Mouse (Mus musculus) G1E (cell line): ENCODE data around the gene 2610528A11Rik. TPM values are rescaled to one million over a fixed set of nuclear protein-coding genes. Genes with fewer than 3 reads are reported as not detected.

Source experiments
- ATAC-seq: 2 replicates; pipeline ENCODE4 v1.8.0; 2016; ENCODE audit warnings: mild to moderate bottlenecking; ENCODE audit not compliant: insufficient number of reproducible peaks, poor library complexity, low FRiP score, severe bottlenecking; ENCODE audit errors: extremely low read depth
- DNase-seq: peaks from one replicate; pipeline ENCODE4 v3.0.0; 2012; ENCODE audit warnings: low spot score
- H3K27me3 ChIP-seq: 2 replicates; pipeline ENCODE4 v1.6.1; 2012; ENCODE audit warnings: mild to moderate bottlenecking, low read length, inconsistent platforms; ENCODE audit not compliant: insufficient read depth
- H3K36me3 ChIP-seq: replicated peaks from 2 replicates; pipeline ENCODE3; 2012; ENCODE audit warnings: mild to moderate bottlenecking, inconsistent platforms
- H3K4me1 ChIP-seq: 2 replicates; pipeline ENCODE4 v1.6.1; 2012; ENCODE audit warnings: low read depth, low read length, inconsistent platforms, mixed read lengths; ENCODE audit not compliant: insufficient read depth
- H3K4me3 ChIP-seq: 2 replicates; pipeline ENCODE4 v1.5.1; 2012; ENCODE audit warnings: low read depth, mild to moderate bottlenecking, inconsistent platforms, low read length, moderate library complexity, mixed read lengths
- H3K9me3 ChIP-seq: replicated peaks from 2 replicates; pipeline ENCODE4 v1.6.1; 2012; ENCODE audit warnings: inconsistent platforms
- CTCF ChIP-seq: IDR thresholded peaks from 2 replicates; pipeline ENCODE4 v1.5.1; 2012; ENCODE audit warnings: low read depth, low read length, inconsistent platforms, mixed read lengths
- GATA1 ChIP-seq: IDR thresholded peaks from 2 replicates; pipeline ENCODE4 v1.6.1; 2012; ENCODE audit warnings: borderline replicate concordance, low read length, inconsistent platforms, mixed read lengths
- GATA2 ChIP-seq: IDR thresholded peaks from 2 replicates; pipeline ENCODE4 v1.6.1; 2012; ENCODE audit warnings: low read depth, low read length, inconsistent platforms, borderline replicate concordance
- POLR2AphosphoS5 ChIP-seq: IDR thresholded peaks from 2 replicates; pipeline ENCODE4 v1.6.1; 2012; ENCODE audit warnings: low read depth, low read length, inconsistent platforms; ENCODE audit not compliant: insufficient replicate concordance
- TAL1 ChIP-seq: conservative IDR thresholded peaks from 2 replicates; pipeline ENCODE4 v1.6.1; 2012; ENCODE audit warnings: low read depth, low read length, inconsistent platforms, mixed read lengths
- polyA plus RNA-seq: library from polyadenylated mRNA; stranded (reverse); fragments of >175 nt; gene quantifications from 2 replicates; pipeline ENCODE4 v1.2.3, GENCODE M21; 2012
- total RNA-seq, 2 experiments: library from RNA; stranded (forward) in 1 of 2; stranded (reverse) in 1 of 2; fragments of 200-1000 nt in 1 of 2; fragments of >200 nt in 1 of 2; fragmentation: Nextera tagmentation in 1 of 2; gene quantifications; 2 replicates each; pipeline ENCODE4 v1.2.3; 2014 to 2017

Gene 2610528A11Rik
- total and polyA plus RNA-seq, 3 experiments = not detected

DNA sequence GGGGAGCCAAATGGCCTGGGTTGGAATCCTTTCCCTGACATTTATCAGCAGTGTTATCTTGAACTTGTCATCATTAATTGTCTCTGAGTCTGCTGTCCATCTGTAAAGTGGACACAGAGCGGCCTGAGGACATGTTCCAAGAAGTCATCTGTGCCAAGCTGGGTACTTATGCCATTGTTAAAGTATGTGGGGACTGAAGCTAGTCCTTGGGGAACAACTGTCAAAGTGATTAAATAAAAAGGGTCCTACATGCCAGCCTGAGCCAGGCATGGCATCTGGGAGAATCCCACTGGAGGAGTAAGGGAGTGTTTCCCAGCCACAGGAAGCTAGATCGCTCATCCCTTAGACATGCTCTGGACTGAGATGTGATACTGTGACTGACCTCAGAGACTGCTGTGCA, 3.4 kb downstream of the 2610528A11Rik start:
- no peaks in the 10 kb centered on the region for H3K4me1 ChIP-seq
- no peak for TF ChIP-seq GATA2
- TF ChIP-seq CTCF = no peak
- TF ChIP-seq TAL1 = no peak
- no peak for TF ChIP-seq GATA1
- no peak for TF ChIP-seq POLR2AphosphoS5
- ATAC-seq = no peak

DNA sequence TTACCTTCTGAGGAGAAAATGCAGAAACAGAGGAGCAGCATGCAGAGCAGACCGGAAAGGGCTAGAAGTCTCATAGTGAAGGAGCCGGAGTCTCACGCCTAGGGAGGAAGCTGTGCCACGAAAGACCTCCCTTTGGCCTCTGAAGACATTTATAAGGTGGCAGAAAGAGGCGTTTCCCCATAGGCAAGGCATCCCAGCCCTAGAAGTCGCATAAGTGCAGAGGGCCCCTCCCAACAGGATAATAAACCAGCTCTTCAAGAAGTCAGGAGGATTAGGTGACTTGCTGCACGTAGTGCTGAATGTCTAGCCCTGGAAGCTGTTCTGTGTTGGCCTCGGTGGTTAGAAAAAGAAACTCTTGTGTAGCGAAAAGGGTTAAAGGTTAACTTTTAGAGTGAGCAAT, 3.8 kb downstream of the 2610528A11Rik start:
- Histone ChIP-seq H3K36me3 (no peaks in the 10 kb centered on the region), H3K4me3 (no peak overlapping the region), H3K9me3 (no peaks in the 10 kb centered on the region), H3K4me1 (no peaks in the 10 kb centered on the region), H3K27me3 (peaks cover 13% of the 10 kb centered on the region; the same call in 1 of the 2 replicates)
- TF ChIP-seq POLR2AphosphoS5 = no peak
- TF ChIP-seq GATA2 = no peak
- TF ChIP-seq TAL1 = no peak
- no peak for TF ChIP-seq GATA1
- TF ChIP-seq CTCF = no peak
- ATAC-seq (no peak), DNase-seq (no peak)

More for the DNA sequence above, 3.4 kb downstream of the 2610528A11Rik start:
- peaks cover 13% of the 10 kb centered on the region; the same call in 1 of the 2 replicates for H3K27me3 ChIP-seq
- H3K9me3 ChIP-seq = no peaks in the 10 kb centered on the region
- no peak for DNase-seq
- no peak overlapping the region for H3K4me3 ChIP-seq
- no peaks in the 10 kb centered on the region for H3K36me3 ChIP-seq

DNA sequence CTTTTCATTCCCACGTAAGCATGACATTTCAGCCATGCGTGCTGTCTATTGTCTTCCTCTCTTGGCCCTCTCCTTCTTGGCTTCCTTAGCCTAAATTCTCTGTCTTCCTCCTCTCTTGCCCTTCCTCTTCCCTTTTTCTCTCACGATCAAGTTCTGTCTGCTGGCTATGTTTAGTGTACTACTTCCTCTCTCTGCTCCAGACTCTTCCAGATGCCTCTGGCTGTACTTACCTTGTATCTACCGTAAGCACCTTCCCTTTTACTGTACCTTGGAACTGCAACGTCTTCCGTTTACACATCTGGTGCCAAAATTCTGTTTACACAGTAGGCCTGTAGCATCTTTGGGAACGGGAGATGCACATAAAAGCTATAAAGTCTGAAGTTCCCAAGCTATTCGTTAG, 4.4 kb downstream of the 2610528A11Rik start:
- TF ChIP-seq TAL1 (no peak), GATA2 (no peak), POLR2AphosphoS5 (no peak), GATA1 (no peak), CTCF (no peak)

DNA sequence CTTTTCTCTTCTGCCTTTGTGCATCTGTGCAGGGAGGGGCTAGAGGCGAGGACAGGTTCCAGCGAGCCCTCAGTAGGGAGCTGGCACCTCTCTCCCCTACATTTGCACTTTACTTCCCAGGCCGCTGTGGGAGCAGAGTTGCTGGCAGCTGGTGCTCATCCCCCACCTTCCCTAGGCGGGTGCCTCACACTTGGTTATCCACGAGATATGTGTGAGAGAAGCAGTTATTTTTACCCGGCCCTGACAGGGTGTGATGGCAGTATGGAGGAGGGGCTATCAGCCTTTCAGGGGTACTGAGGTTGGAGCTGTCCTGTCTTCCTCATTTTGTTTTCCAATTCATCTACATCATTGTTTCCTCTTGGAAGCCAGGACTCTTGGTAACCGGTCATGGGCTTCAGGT, 8.0 kb downstream of the 2610528A11Rik start:
- no peak for ATAC-seq

More for the DNA sequence above, 4.4 kb downstream of the 2610528A11Rik start:
- DNase-seq (no peak), ATAC-seq (no peak)
- Histone ChIP-seq H3K36me3 (no peaks in the 10 kb centered on the region), H3K4me1 (no peaks in the 10 kb centered on the region), H3K4me3 (no peak overlapping the region), H3K27me3 (peaks cover 13% of the 10 kb centered on the region; the same call in 1 of the 2 replicates), H3K9me3 (no peaks in the 10 kb centered on the region)

DNA sequence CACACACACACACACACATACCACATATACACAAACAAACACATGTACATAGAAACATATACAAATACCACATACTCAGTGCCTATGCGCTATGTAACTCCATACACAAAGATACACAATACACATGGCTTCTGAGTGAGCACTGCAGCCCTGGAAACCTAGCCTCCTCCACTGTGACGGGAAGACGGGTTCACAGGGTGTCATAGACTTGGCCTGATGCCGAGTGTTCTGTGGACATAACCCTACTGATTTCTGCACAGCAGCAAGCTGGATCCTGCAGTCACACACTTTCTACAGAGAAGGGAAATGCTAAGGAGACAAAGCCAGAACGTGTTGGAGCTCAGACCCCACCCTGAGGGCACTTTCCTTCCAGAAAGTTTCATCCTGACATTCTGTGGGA, 9.1 kb downstream of the 2610528A11Rik start:
- Histone ChIP-seq H3K36me3 (no peaks in the 10 kb centered on the region), H3K9me3 (no peaks in the 10 kb centered on the region), H3K27me3 (peaks cover 5% of the 10 kb centered on the region; the same call in 1 of the 2 replicates), H3K4me3 (no peak overlapping the region), H3K4me1 (no peaks in the 10 kb centered on the region)
- TF ChIP-seq TAL1 = no peak
- DNase-seq (no peak), ATAC-seq (no peak)

More for the DNA sequence above, 8.0 kb downstream of the 2610528A11Rik start:
- H3K27me3 ChIP-seq = peaks cover 10% of the 10 kb centered on the region; the same call in 1 of the 2 replicates
- no peaks in the 10 kb centered on the region for H3K36me3 ChIP-seq
- no peak overlapping the region for H3K4me3 ChIP-seq
- H3K9me3 ChIP-seq = no peaks in the 10 kb centered on the region
- DNase-seq = no peak
- no peak for TF ChIP-seq CTCF
- TF ChIP-seq GATA1 = no peak
- no peak for TF ChIP-seq POLR2AphosphoS5
- no peak for TF ChIP-seq TAL1
- no peaks in the 10 kb centered on the region for H3K4me1 ChIP-seq

DNA sequence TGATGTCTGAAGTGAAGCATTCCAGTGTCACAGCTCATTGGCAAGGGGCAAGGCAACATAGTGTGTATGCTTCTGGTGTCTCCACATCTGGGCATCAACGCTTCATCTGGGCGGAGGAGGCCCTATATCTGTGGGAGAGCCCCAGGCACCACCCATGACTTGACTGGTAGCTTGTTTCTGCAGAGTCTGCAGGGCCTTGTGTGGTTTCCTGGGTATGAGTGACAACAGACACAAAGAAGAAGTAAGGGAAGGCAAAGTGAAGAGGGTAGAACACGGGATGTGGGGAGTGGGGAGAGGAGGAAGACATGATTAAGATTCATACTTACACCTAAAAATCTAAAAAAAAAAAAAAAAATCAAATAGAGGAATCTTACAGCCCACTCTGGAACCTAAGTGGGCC, 11.3 kb downstream of the 2610528A11Rik start:
- DNase-seq (no peak), ATAC-seq (no peak)
- Histone ChIP-seq H3K36me3 (no peaks in the 10 kb centered on the region), H3K9me3 (no peaks in the 10 kb centered on the region), H3K4me1 (no peaks in the 10 kb centered on the region), H3K27me3 (peaks cover 10% of the 10 kb centered on the region; the same call in 1 of the 2 replicates), H3K4me3 (no peak overlapping the region)
- TF ChIP-seq GATA1 = no peak
- no peak for TF ChIP-seq POLR2AphosphoS5
- TF ChIP-seq CTCF = no peak
- TF ChIP-seq GATA2 = no peak
- no peak for TF ChIP-seq TAL1

DNA sequence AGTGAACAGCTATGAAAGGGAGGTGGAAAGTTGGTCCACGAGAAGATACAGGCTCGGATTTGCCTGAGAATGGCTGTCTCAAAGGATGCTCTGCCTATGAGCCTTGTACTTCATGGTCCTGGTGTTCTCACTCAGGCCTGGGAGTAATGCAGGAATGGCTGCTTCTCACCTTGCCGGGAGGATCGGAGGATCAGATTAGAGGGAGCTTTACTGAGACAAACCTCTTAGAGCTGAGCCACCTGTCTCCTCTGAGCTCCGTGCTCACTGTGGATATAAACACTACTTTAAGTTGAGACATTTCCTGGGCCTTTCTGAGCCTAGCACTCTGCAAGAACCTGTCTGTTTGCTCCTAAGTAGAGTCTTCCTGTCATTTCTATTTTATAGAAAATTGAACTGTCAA, 12.3 kb downstream of the 2610528A11Rik start:
- no peak for DNase-seq
- TF ChIP-seq GATA1 (no peak), GATA2 (no peak), CTCF (no peak), POLR2AphosphoS5 (no peak), TAL1 (no peak)
- H3K27me3 ChIP-seq = peaks cover 14% of the 10 kb centered on the region; the same call in 1 of the 2 replicates
- no peak for ATAC-seq
- H3K4me3 ChIP-seq = no peak overlapping the region
- H3K4me1 ChIP-seq = no peaks in the 10 kb centered on the region
- no peaks in the 10 kb centered on the region for H3K36me3 ChIP-seq
- no peaks in the 10 kb centered on the region for H3K9me3 ChIP-seq
